Mouse (Mus musculus): ENCODE data around the gene Ngf. TPM values are rescaled to one million over a fixed set of nuclear protein-coding genes. Genes with fewer than 3 reads are reported as not detected.

Ngf gene
- total and polyA plus RNA-seq, 3 experiments = not detected

GRCm38 (mm10) chr3:102508455-102508854 is 38.7 kb downstream of the Ngf start:
- Histone ChIP-seq H3K9me3 (replicated peaks; ENCODE audit: insufficient read depth, low read length) (no peaks in the 10 kb centered on the region), H3K27ac (ENCODE audit: control insufficient read depth, low read depth, low read length) (no peak overlapping the region), H3K4me1 (ENCODE audit: control insufficient read depth in 1 of 2, insufficient read depth in 2 of 2, low read length in 2 of 2) (no peaks in the 10 kb centered on the region), H3K36me3 (ENCODE audit: control insufficient read depth in 1 of 2, insufficient read depth in 2 of 2, low read length in 2 of 2) (no peaks in the 10 kb centered on the region), H3K9ac (ENCODE audit: control insufficient read depth, low read depth, low read length, poor library complexity, severe bottlenecking) (no peak overlapping the region), H3K4me3 (ENCODE audit: control insufficient read depth in 1 of 2, insufficient read depth in 1 of 2, low read depth in 2 of 2, low read length in 2 of 2) (no peak overlapping the region), H3K79me2 (ENCODE audit: control insufficient read depth, insufficient read depth, low read length, poor library complexity) (no peaks in the 10 kb centered on the region), H3K27me3 (ENCODE audit: control insufficient read depth in 1 of 2, insufficient read depth in 2 of 2, low read length in 2 of 2) (no peaks in the 10 kb centered on the region)
- no peak for DNase-seq (ENCODE audit: low read depth, low spot score)
- TF ChIP-seq POLR2AphosphoS5 (IDR thresholded peaks at IDR 0.05; ENCODE audit: borderline replicate concordance, low read depth, low read length) (no peak), JUND (IDR thresholded peaks at IDR 0.05; ENCODE audit: low read depth, low read length) (no peak), NELFE (IDR thresholded peaks at IDR 0.05; ENCODE audit: low read depth, low read length) (no peak)

GRCm38 (mm10) chr3:102509601-102510000 is 39.9 kb downstream of the Ngf start:
- no peaks in the 10 kb centered on the region for H3K36me3 ChIP-seq (ENCODE audit: control insufficient read depth in 1 of 2, insufficient read depth in 2 of 2, low read length in 2 of 2)

GRCm38 (mm10) chr3:102516937-102517336 is 47.2 kb downstream of the Ngf start:
- Histone ChIP-seq H3K4me1 (ENCODE audit: control insufficient read depth in 1 of 2, insufficient read depth in 2 of 2, low read length in 2 of 2) (no peaks in the 10 kb centered on the region), H3K9ac (ENCODE audit: control insufficient read depth, low read depth, low read length, poor library complexity, severe bottlenecking) (no peak overlapping the region), H3K79me2 (ENCODE audit: control insufficient read depth, insufficient read depth, low read length, poor library complexity) (no peaks in the 10 kb centered on the region), H3K36me3 (ENCODE audit: control insufficient read depth in 1 of 2, insufficient read depth in 2 of 2, low read length in 2 of 2) (no peaks in the 10 kb centered on the region), H3K4me3 (ENCODE audit: control insufficient read depth in 1 of 2, insufficient read depth in 1 of 2, low read depth in 2 of 2, low read length in 2 of 2) (no peak overlapping the region), H3K27ac (ENCODE audit: control insufficient read depth, low read depth, low read length) (no peak overlapping the region), H3K9me3 (replicated peaks; ENCODE audit: insufficient read depth, low read length) (no peaks in the 10 kb centered on the region), H3K27me3 (ENCODE audit: control insufficient read depth in 1 of 2, insufficient read depth in 2 of 2, low read length in 2 of 2) (no peaks in the 10 kb centered on the region)
- no peak for DNase-seq (ENCODE audit: low read depth, low spot score)
- TF ChIP-seq MYC (IDR thresholded peaks at IDR 0.05; ENCODE audit: low read depth, low read length) = no peak
- TF ChIP-seq MAX (IDR thresholded peaks at IDR 0.05; ENCODE audit: low read length) = no peak
- no peak for TF ChIP-seq MAFK (IDR thresholded peaks at IDR 0.05; ENCODE audit: borderline replicate concordance, low read depth, low read length)
- TF ChIP-seq BHLHE40 (IDR thresholded peaks at IDR 0.05; ENCODE audit: borderline replicate concordance, low read depth, low read length) = no peak
- TF ChIP-seq RAD21 (IDR thresholded peaks at IDR 0.05; ENCODE audit: low read depth, low read length) = no peak
- TF ChIP-seq TBP (IDR thresholded peaks at IDR 0.05; ENCODE audit: low read depth, low read length) = no peak

More at GRCm38 (mm10) chr3:102509601-102510000, 39.9 kb downstream of the Ngf start:
- no peak overlapping the region for H3K9ac ChIP-seq (ENCODE audit: control insufficient read depth, low read depth, low read length, poor library complexity, severe bottlenecking)
- DNase-seq (ENCODE audit: low read depth, low spot score) = no peak
- no peak for TF ChIP-seq ZNF384 (IDR thresholded peaks at IDR 0.05; ENCODE audit: low read depth, low read length)
- TF ChIP-seq MAFK (IDR thresholded peaks at IDR 0.05; ENCODE audit: borderline replicate concordance, low read depth, low read length) = no peak
- no peak for TF ChIP-seq TCF12 (IDR thresholded peaks at IDR 0.05; ENCODE audit: low read depth, low read length)
- no peak for TF ChIP-seq CTCF (IDR thresholded peaks at IDR 0.05 in 2 of 3, conservative IDR thresholded peaks at IDR 0.05 in 1 of 3; ENCODE audit: control insufficient read depth in 1 of 3, insufficient read depth in 1 of 3, low read depth in 2 of 3, low read length in 3 of 3, poor library complexity in 1 of 3, severe bottlenecking in 1 of 3)
- no peak for TF ChIP-seq SMC3 (IDR thresholded peaks at IDR 0.05; ENCODE audit: low read depth, low read length)
- no peak for TF ChIP-seq KAT2A (conservative IDR thresholded peaks at IDR 0.05; ENCODE audit: low read depth, low read length)
- TF ChIP-seq EP300 (IDR thresholded peaks at IDR 0.05; ENCODE audit: low read depth in 1 of 2, low read length in 2 of 2) = no peak
- TF ChIP-seq RAD21 (IDR thresholded peaks at IDR 0.05; ENCODE audit: low read depth, low read length) = no peak
- no peak for TF ChIP-seq TBP (IDR thresholded peaks at IDR 0.05; ENCODE audit: low read depth, low read length)
- TF ChIP-seq ZKSCAN1 (IDR thresholded peaks at IDR 0.05; ENCODE audit: low read depth, low read length) = no peak
- TF ChIP-seq MEF2A (IDR thresholded peaks at IDR 0.05; ENCODE audit: extremely low read depth, insufficient replicate concordance, low read depth, low read length, poor library complexity, severe bottlenecking) = no peak
- TF ChIP-seq GATA1 (IDR thresholded peaks at IDR 0.05; ENCODE audit: low read depth, low read length) = no peak
- TF ChIP-seq CHD1 (IDR thresholded peaks at IDR 0.05; ENCODE audit: low read depth, low read length) = no peak
- no peak for TF ChIP-seq E2F4 (IDR thresholded peaks at IDR 0.05; ENCODE audit: borderline replicate concordance, low read depth, low read length)
- no peak for TF ChIP-seq UBTF (IDR thresholded peaks at IDR 0.05; ENCODE audit: borderline replicate concordance, insufficient read depth, low read depth, low read length)
- no peak overlapping the region for H3K4me3 ChIP-seq (ENCODE audit: control insufficient read depth in 1 of 2, insufficient read depth in 1 of 2, low read depth in 2 of 2, low read length in 2 of 2)
- H3K9me3 ChIP-seq (replicated peaks; ENCODE audit: insufficient read depth, low read length) = no peaks in the 10 kb centered on the region
- H3K4me1 ChIP-seq (ENCODE audit: control insufficient read depth in 1 of 2, insufficient read depth in 2 of 2, low read length in 2 of 2) = no peaks in the 10 kb centered on the region
- H3K27ac ChIP-seq (ENCODE audit: control insufficient read depth, low read depth, low read length) = no peak overlapping the region
- no peaks in the 10 kb centered on the region for H3K79me2 ChIP-seq (ENCODE audit: control insufficient read depth, insufficient read depth, low read length, poor library complexity)
- H3K27me3 ChIP-seq (ENCODE audit: control insufficient read depth in 1 of 2, insufficient read depth in 2 of 2, low read length in 2 of 2) = no peaks in the 10 kb centered on the region
